Mouse (Mus musculus) CH12.LX (cell line): ENCODE results near the gene Fam198b. TPM values are rescaled to one million over a fixed set of nuclear protein-coding genes. Genes with fewer than 3 reads are reported as not detected.

ENCODE experiments used
- DNase-seq: peaks from one replicate; pipeline ENCODE4 v3.0.0-alpha.2; 2013; ENCODE audit errors: extremely low read depth
- H3K27ac ChIP-seq: 2 replicates; pipeline ENCODE4 v1.5.1; 2012; ENCODE audit warnings: low read depth, mild to moderate bottlenecking, control low read depth, moderate library complexity; ENCODE audit not compliant: insufficient read depth
- H3K27me3 ChIP-seq: replicated peaks from 2 replicates; pipeline ENCODE3; 2012; ENCODE audit warnings: inconsistent platforms
- H3K36me3 ChIP-seq, 2 experiments: replicated peaks in 1 of 2; 2 replicates each; pipeline versions ENCODE3 to v1.6.1; 2012; ENCODE audit warnings: inconsistent platforms in 1 of 2, low read length in 1 of 2, mild to moderate bottlenecking in 1 of 2, mixed read lengths in 1 of 2, moderate library complexity in 1 of 2; ENCODE audit not compliant: control insufficient read depth in 1 of 2, insufficient read depth in 1 of 2
- H3K4me1 ChIP-seq, 2 experiments: 2 replicates each; pipeline ENCODE4 v1.6.1; 2012; ENCODE audit warnings: inconsistent platforms in 1 of 2, moderate library complexity in 1 of 2; ENCODE audit not compliant: insufficient read depth in 2 of 2, control insufficient read depth in 1 of 2
- H3K4me2 ChIP-seq: 2 replicates; pipeline ENCODE4 v1.6.1; 2012; ENCODE audit warnings: low read depth, mild to moderate bottlenecking, control low read depth; ENCODE audit not compliant: poor library complexity, insufficient read depth, severe bottlenecking
- H3K4me3 ChIP-seq, 3 experiments: fragments of 150-350 bp in 1 of 3; sonication (generic) in 1 of 3; replicated peaks in 1 of 3; 2 replicates each; pipeline versions ENCODE3 to v1.5.1; 2011 to 2012; ENCODE audit warnings: low read depth in 2 of 3, low read length in 2 of 3, mild to moderate bottlenecking in 2 of 3, moderate library complexity in 2 of 3, control low read depth in 1 of 3, improper control_type of control experiment in 1 of 3, inconsistent platforms in 1 of 3, mixed read lengths in 1 of 3; ENCODE audit not compliant: poor library complexity in 1 of 3
- H3K79me2 ChIP-seq: replicated peaks from 2 replicates; pipeline ENCODE4 v1.6.1; 2012; ENCODE audit warnings: mild to moderate bottlenecking, moderate library complexity; ENCODE audit not compliant: control insufficient read depth, poor library complexity, insufficient read depth, severe bottlenecking; ENCODE audit errors: extremely low read depth
- H3K9ac ChIP-seq: 2 replicates; pipeline ENCODE4 v1.6.1; 2012; ENCODE audit warnings: low read depth, mild to moderate bottlenecking, control low read depth, moderate library complexity; ENCODE audit not compliant: insufficient read depth
- H3K9me3 ChIP-seq: replicated peaks from 2 replicates; pipeline ENCODE3; 2012; ENCODE audit warnings: low read length, inconsistent platforms, mixed read lengths
- CTCF ChIP-seq, 2 experiments: IDR thresholded peaks in 1 of 2; conservative IDR thresholded peaks in 1 of 2; 2 replicates each; pipeline ENCODE4 v1.5.1; 2011 to 2012; ENCODE audit warnings: low read depth in 2 of 2, low read length in 2 of 2, improper control_type of control experiment in 1 of 2, inconsistent platforms in 1 of 2, mild to moderate bottlenecking in 1 of 2, moderate library complexity in 1 of 2
- ELF1 ChIP-seq: IDR thresholded peaks from 2 replicates; pipeline ENCODE4 v1.6.1; 2014; ENCODE audit warnings: low read depth, mild to moderate bottlenecking, inconsistent platforms, low read length, improper control_type of control experiment
- EP300 ChIP-seq: IDR thresholded peaks from 2 replicates; pipeline ENCODE4 v1.6.1; 2011; ENCODE audit warnings: low read length, improper control_type of control experiment
- HCFC1 ChIP-seq: IDR thresholded peaks from 2 replicates; pipeline ENCODE4 v1.6.1; 2012; ENCODE audit warnings: low read depth, mild to moderate bottlenecking, inconsistent platforms, low read length, improper control_type of control experiment
- JUN ChIP-seq: IDR thresholded peaks from 2 replicates; pipeline ENCODE4 v1.6.1; 2011; ENCODE audit warnings: low read depth, mild to moderate bottlenecking, low read length, improper control_type of control experiment, moderate library complexity; ENCODE audit not compliant: insufficient read depth
- JUND ChIP-seq: conservative IDR thresholded peaks from 2 replicates; pipeline ENCODE4 v1.6.1; 2011; ENCODE audit warnings: low read depth, low read length, improper control_type of control experiment
- MAFK ChIP-seq: IDR thresholded peaks from 2 replicates; pipeline ENCODE4 v1.6.1; 2011; ENCODE audit warnings: low read length, improper control_type of control experiment; ENCODE audit not compliant: insufficient replicate concordance
- MXI1 ChIP-seq: IDR thresholded peaks from 2 replicates; pipeline ENCODE4 v1.6.1; 2011; ENCODE audit warnings: mild to moderate bottlenecking, low read depth, low read length, improper control_type of control experiment
- MYC ChIP-seq: IDR thresholded peaks from 2 replicates; pipeline ENCODE4 v1.6.1; 2011; ENCODE audit warnings: low read depth, mild to moderate bottlenecking, improper control_type of control experiment, low read length
- NRF1 ChIP-seq: IDR thresholded peaks from 2 replicates; pipeline ENCODE4 v1.6.1; 2014; ENCODE audit warnings: low read depth, mild to moderate bottlenecking, inconsistent platforms, low read length, improper control_type of control experiment, moderate library complexity
- POLR2AphosphoS2 ChIP-seq: IDR thresholded peaks from 2 replicates; pipeline ENCODE4 v1.6.1; 2011; ENCODE audit warnings: low read depth, low read length, improper control_type of control experiment
- SIN3A ChIP-seq: IDR thresholded peaks from 2 replicates; pipeline ENCODE4 v1.6.1; 2012; ENCODE audit warnings: low read length, improper control_type of control experiment, inconsistent platforms
- SMC3 ChIP-seq: IDR thresholded peaks from 2 replicates; pipeline ENCODE4 v1.6.1; 2011; ENCODE audit warnings: low read depth, low read length, improper control_type of control experiment
- TCF12 ChIP-seq: IDR thresholded peaks from 2 replicates; pipeline ENCODE4 v1.6.1; 2014; ENCODE audit warnings: low read depth, mild to moderate bottlenecking, inconsistent platforms, low read length, improper control_type of control experiment
- UBTF ChIP-seq: IDR thresholded peaks from 2 replicates; pipeline ENCODE4 v1.6.1; 2012; ENCODE audit warnings: low read depth, mild to moderate bottlenecking, inconsistent platforms, low read length, improper control_type of control experiment, moderate library complexity
- dilution Hi-C: fragments of 300-500 bp; cut with MboI; formaldehyde crosslinking; loops from 2 replicates; pipeline ENCODE4 v1.14.3; 2020; ENCODE audit warnings: low sequenced_read_pairs; ENCODE audit not compliant: extremely low pct_unique_long_range_greater_than_20kb, extremely low pct_ligation_motif_present
- in situ Hi-C: fragments of 300-500 bp; cut with MboI; formaldehyde crosslinking; loops from 3 replicates; pipeline ENCODE4 v1.14.3; 2019; ENCODE audit warnings: low sequenced_read_pairs, low pct_ligation_motif_present, low pct_unique_long_range_greater_than_20kb, mixed read lengths
- polyA plus RNA-seq: library from polyadenylated mRNA; unstranded; fragments of >175 nt; gene quantifications from 2 replicates; pipeline ENCODE4 v1.2.1, GENCODE M21; 2012; ENCODE audit warnings: low read depth; ENCODE audit not compliant: insufficient read length
- total RNA-seq, 2 experiments: library from RNA; depleted of rRNA; stranded (reverse); fragments of 300-350 nt in 1 of 2; fragments of >200 nt in 1 of 2; gene quantifications; 2 replicates each; pipeline ENCODE4 v1.2.3; 2012 to 2014

Gene Fam198b
- total and polyA plus RNA-seq, 3 experiments = 1.2 to 8.5 (median 4.0) TPM

DNA sequence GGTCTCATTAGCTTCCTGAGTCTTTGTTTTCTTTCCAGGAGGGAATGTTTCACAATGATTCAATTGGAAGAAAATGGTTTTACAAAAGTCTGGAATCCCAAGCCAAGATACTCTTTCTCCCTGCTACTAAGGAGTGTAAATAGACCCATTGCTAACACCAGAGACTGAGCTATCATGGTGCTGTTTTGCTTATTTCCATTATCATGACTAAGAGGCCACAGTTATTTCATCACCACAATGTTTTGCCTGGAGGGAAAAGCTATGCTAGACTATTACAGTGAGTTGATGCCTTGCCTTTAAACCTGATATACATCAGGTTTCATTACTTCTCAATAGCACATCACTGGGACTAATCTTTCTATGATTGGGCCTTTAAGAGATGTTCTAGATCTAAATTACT lies 34.4 kb downstream of the Fam198b start:
- Histone ChIP-seq H3K9ac (no peak overlapping the region), H3K79me2 (no peaks in the 10 kb centered on the region), H3K4me1 (no peaks in the 10 kb centered on the region), H3K27ac (no peak overlapping the region), H3K4me3 (no peak overlapping the region), H3K36me3 (peaks cover 0 to 10% of the 10 kb centered on the region in 2 experiments), H3K9me3 (no peaks in the 10 kb centered on the region), H3K27me3 (no peaks in the 10 kb centered on the region), H3K4me2 (no peak overlapping the region)
- dilution Hi-C loops (no loop called here), in situ Hi-C loops (no loop called here)
- TF ChIP-seq UBTF (no peak), MYC (no peak), MAFK (no peak), EP300 (no peak), MXI1 (no peak), SMC3 (no peak), NRF1 (no peak), TCF12 (no peak), ELF1 (no peak), SIN3A (no peak), CTCF (conservative IDR thresholded peaks at IDR 0.05 in 1 of 2, IDR thresholded peaks at IDR 0.05 in 1 of 2; ENCODE audit: low read depth in 2 of 2, low read length in 2 of 2) (no peak), JUND (no peak), POLR2AphosphoS2 (no peak)
- no peak for DNase-seq

DNA sequence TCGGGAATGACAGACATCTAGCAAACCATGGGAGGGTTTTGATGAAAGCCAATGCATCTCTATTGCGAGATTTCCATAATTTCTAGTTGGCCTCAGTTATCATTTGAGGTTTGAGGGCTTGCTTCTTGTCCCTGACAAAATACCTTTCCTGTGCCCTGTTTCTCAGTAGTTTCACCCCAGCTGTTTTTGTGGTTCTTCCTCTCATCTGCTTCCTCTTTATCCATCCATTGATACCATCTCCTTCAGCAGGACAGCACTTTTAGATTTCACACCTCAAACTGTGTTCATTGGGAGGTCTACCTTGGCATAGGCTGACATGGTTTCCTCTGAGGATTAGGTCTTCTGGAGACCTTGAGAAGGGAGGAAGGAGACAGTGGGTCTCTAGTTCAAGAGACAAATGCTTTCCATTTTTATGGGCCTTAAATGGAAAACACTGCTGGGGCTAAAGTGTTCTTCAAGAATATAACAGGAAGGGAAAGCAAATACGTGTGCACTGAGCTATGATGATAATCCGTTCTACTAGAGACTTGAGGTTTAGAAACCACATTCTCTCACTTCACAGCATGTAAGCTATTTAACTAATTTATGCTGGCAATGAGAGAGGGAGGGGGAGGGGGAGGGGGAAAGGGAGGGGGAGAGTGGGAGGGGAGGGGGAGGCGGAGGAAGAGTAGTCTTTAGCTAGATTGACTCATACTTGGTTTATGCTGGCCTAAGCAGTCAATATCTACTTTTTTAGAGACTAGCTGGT lies 41.8 kb downstream of the Fam198b start:
- H3K4me3 ChIP-seq = no peak overlapping the region
- peaks cover 0 to 2% of the 10 kb centered on the region in 2 experiments for H3K36me3 ChIP-seq
- dilution Hi-C loops = no loop called here
- no peaks in the 10 kb centered on the region for H3K27me3 ChIP-seq
- DNase-seq = peak; percentile 45
- H3K4me2 ChIP-seq = no peak overlapping the region
- TF ChIP-seq CTCF (conservative IDR thresholded peaks at IDR 0.05 in 1 of 2, IDR thresholded peaks at IDR 0.05 in 1 of 2; ENCODE audit: low read depth in 2 of 2, low read length in 2 of 2) (no peak), JUN (no peak), HCFC1 (no peak)
- H3K79me2 ChIP-seq = no peaks in the 10 kb centered on the region
- peaks cover 0 to 12% of the 10 kb centered on the region in 2 experiments; a peak in 2 of 4 replicates for H3K4me1 ChIP-seq
- H3K27ac ChIP-seq = no peak overlapping the region
- H3K9ac ChIP-seq = no peak overlapping the region
- H3K9me3 ChIP-seq = no peaks in the 10 kb centered on the region
- in situ Hi-C loops = no loop called here
